Mouse (Mus musculus) adrenal gland, adult 2 months (tissue): ENCODE measurements around the gene Gorasp1. TPM values are rescaled to one million over a fixed set of nuclear protein-coding genes. Genes with fewer than 3 reads are reported as not detected.

Source experiments
- DNase-seq: peaks from one replicate; pipeline ENCODE4 v3.0.0; 2021
- polyA plus RNA-seq: library from polyadenylated mRNA; depleted of rRNA; stranded (reverse); fragments of >200 nt; gene quantifications from 2 replicates; pipeline ENCODE4 v1.2.3, GENCODE M21; 2012
- total RNA-seq, 2 experiments: library from RNA; stranded (reverse); gene quantifications; 2 replicates each; pipeline ENCODE4 v1.2.3; 2021

Gene Gorasp1
- total and polyA plus RNA-seq, 3 experiments = 15.1 to 31.9 (median 30.5) TPM

- DNase-seq = no peak
Measured at GRCm38 (mm10) chr9:119926497-119926896, 10.9 kb downstream of the Gorasp1 start.

- DNase-seq = peak; percentile 38
Measured at GRCm38 (mm10) chr9:119925729-119926128, 11.6 kb downstream of the Gorasp1 start.

- peak; percentile 40 for DNase-seq
Measured at GRCm38 (mm10) chr9:119925120-119925657, 12.2 kb downstream of the Gorasp1 start.

GRCm38 (mm10) chr9:119923462-119923861 lies 13.9 kb downstream of the Gorasp1 start:
- DNase-seq = no peak

GRCm38 (mm10) chr9:119919858-119920257 lies 17.5 kb downstream of the Gorasp1 start:
- no peak for DNase-seq

- no peak for DNase-seq
Measured at GRCm38 (mm10) chr9:119913087-119913838, 24.1 kb downstream of the Gorasp1 start.

GRCm38 (mm10) chr9:119909931-119910330 lies 27.4 kb downstream of the Gorasp1 start:
- no peak for DNase-seq

- DNase-seq = no peak
Measured at GRCm38 (mm10) chr9:119908708-119909107, 28.7 kb downstream of the Gorasp1 start.

- DNase-seq = no peak
Measured at GRCm38 (mm10) chr9:119902410-119903151, 34.8 kb downstream of the Gorasp1 start.

- no peak for DNase-seq
Measured at GRCm38 (mm10) chr9:119899446-119899845, 37.9 kb downstream of the Gorasp1 start.

- DNase-seq = no peak
Measured at GRCm38 (mm10) chr9:119895040-119895721, 42.2 kb downstream of the Gorasp1 start.

GRCm38 (mm10) chr9:119894339-119895009 lies 42.9 kb downstream of the Gorasp1 start, which contains the start of gene Wdr48:
Wdr48 (plus strand) TSS chr9:119894878.
- DNase-seq = peak; percentile 97

- DNase-seq = no peak
Measured at GRCm38 (mm10) chr9:119893881-119894280, 43.5 kb downstream of the Gorasp1 start.

- no peak for DNase-seq
Measured at GRCm38 (mm10) chr9:119890692-119891091, 46.7 kb downstream of the Gorasp1 start.

- DNase-seq = no peak
Measured at GRCm38 (mm10) chr9:119889446-119889845, 47.9 kb downstream of the Gorasp1 start.

- DNase-seq = no peak
Measured at GRCm38 (mm10) chr9:119888843-119889246, 48.5 kb downstream of the Gorasp1 start.

- DNase-seq = no peak
Measured at GRCm38 (mm10) chr9:119887144-119887901, 50.0 kb downstream of the Gorasp1 start.
